Mouse (Mus musculus): ENCODE measurements around the gene Trim2.

- TF ChIP-seq CTCF (IDR thresholded peaks at IDR 0.05; ENCODE audit: borderline replicate concordance, insufficient read depth, low read length) (no peak), POLR2A (IDR thresholded peaks at IDR 0.05; ENCODE audit: low read depth, low read length) (no peak)
Measured at GRCm38 (mm10) chr3:84324967-84325441, 18.3 kb upstream of the Trim2 start.
